Mouse (Mus musculus) mouse embryonic stem cell (cell line): ENCODE results near the gene Fam207a.

Source experiments
- in situ Hi-C, 2 experiments: fragments of 300-500 bp; cut with MboI; formaldehyde crosslinking; loops; 1 replicate in 1 of 2; 3 replicates in 1 of 2; pipeline ENCODE4 v1.14.3; 2019 to 2020; ENCODE audit warnings: low sequenced_read_pairs in 2 of 2, low pct_unique_long_range_greater_than_20kb in 1 of 2, mixed read lengths in 1 of 2; ENCODE audit not compliant: unreplicated experiment in 1 of 2

Fam207a gene

DNA sequence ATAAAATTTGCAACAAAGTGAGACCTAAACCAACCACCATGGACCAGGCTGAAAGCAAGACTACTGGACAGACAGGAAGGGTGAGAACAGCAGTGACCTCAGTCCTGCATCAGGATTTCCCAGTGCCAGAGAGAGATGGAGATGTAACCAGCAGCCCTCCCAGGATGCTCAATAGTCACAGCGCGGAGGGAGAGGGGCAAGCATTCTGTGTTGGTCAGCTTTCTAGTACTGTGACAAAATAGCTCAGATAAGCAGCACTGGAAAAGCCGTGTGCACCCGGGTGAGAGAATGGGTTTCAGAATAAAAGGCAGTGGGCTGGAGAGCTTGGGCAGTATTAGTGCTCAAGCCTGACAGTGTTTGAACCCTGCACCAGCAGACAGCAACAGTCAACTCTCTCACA, 7.8 kb downstream of the Fam207a start:
- in situ Hi-C loops: no loop called here

DNA sequence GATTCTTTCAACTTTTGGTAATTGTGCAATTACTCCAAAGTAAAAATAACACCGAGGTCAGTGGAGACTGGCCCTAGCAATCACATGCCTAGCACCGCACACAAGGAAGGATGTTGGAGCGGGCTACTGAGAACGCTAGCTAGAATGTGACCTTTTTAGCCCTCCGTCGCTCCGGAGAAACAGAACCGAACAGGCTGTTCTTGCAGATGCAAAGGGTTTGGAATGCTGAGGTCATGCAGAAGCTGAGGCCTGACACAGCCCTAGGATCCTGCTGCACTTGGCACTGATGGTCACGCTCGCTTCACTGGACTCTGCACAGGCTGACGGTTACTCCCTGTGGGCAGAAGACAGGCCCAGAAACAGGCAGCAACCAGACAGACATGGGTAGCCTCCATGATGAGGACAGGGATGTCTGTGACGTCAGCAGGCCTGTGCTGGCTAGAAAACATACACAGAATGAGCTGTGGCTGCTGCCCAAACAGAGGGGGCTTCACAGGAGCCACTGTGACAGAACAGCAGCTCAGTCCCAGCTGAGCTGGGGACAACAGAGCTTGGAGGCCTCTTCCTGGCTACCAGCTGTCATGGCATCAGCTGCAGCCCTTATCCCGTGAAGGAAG, 8.5 kb downstream of the Fam207a start:
- in situ Hi-C loops: no loop called here

- in situ Hi-C loops: no loop called here
Observed at GRCm38 (mm10) chr10:77506526-77506925, 9.1 kb downstream of the Fam207a start.

DNA sequence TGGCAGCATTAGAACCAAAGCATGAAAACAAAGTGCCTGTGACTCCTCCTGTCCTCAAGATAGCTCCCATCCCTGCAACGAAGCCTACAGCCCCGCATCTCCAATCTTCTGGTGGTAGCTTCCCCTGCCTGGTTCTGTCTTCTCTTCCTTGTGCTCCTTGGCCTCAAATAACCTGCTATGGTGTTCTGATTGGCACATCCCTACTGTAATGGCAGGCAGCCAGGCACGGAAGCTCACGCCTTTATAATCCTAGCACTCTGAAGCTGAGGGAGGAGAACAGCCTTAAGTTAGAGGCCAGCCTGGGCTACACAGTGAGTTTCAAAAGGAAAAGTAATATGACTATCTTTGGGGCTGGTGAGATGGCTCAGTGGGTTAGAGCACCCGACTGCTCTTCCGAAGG, 11.4 kb downstream of the Fam207a start:
- in situ Hi-C loops: no loop called here

DNA sequence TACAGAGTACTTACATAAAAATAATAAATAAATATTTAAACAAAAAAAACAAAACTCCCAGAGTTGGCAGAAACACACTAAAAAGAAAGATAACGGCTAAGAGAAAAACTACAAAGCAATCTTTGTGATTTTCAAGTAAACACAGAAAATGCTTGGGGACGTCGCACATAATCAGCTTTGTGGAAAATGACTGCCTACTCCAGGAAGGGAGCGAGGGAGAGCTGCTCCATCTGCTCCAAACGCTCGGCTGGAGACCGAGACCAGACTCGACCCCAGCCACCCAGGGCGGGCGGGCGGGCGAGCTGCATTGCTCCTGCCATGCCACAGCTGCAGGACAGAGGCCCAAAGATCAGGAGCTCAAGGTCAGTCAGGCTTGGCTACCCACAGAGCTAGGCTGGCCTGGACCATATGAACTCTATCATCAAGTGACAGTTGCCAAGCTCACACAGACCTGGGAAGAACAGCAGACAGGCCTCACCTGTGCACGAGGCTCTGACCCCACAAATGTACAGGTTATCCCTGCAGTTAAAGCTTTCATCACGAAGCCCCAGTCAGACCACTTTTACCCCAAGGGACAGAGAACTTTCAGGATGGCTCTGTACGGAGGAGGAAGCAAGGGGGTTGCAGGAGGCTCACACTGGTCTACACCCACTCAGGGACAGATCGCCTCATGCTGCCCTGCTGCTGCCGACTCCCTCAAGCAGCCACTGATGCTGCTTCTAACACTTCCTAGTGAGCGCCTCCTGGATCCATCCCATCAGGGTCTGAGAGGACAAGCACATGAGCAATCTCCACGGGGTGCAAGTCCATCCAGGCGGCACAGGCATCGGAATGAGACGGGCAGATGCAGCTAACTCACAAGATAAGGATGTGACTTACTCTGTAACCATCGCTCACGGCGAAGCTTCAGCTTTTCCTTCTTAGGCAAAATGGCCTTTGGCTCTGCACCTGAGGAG, 12.3 kb downstream of the Fam207a start:
- in situ Hi-C loops: no loop called here

GRCm38 (mm10) chr10:77500636-77501035, 14.9 kb downstream of the Fam207a start:
- in situ Hi-C loops: no loop called here

- in situ Hi-C loops: loop anchor here in 1 of 2 experiments (25.0 kb wide), 1 partner anchor 211 kb away; no protein-coding TSS in a partner anchor
Observed at GRCm38 (mm10) chr10:77498254-77498653, 17.3 kb downstream of the Fam207a start.

DNA sequence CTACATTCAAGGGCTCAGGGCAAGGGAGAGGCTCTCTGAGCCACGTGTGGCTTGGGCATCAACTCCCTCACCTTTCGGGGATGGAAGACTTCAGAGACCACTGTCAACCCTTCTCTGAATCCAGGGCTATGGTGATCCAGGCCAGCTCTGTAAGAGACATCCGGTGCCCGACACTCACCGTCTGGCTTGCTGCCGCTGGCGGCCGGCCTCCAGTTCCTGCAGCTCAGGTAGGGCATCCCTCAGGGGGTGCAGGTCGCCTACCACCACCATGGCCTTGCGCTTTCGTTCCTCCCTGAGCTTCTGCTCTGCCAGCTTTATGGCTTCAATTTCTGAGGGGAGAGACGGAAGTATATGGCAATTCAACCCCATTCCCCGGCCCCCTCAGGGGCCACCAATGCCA, 18.4 kb downstream of the Fam207a start:
- in situ Hi-C loops: loop anchor here in 1 of 2 experiments (25.0 kb wide), 1 partner anchor 210 kb away; no protein-coding TSS in a partner anchor

DNA sequence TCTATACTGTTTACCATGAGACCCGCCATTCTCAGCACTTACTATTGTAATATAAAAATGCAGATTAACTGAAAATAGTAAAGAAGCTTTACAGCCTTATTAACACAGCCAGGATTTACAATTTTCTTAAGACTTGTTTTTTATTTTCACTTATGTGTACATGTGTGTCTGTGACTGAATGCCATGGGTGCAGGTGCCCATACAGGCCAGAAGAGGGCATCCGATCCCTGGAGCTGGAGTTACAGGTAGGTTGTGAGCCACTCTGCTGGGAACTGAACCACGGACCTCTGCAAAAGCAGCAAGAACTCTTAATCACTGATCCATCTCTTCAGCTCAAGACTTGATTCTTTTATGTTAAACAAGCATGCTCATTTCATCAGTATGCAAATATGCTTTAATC, 22.7 kb downstream of the Fam207a start:
- in situ Hi-C loops: loop anchor here in 1 of 2 experiments (25.0 kb wide), 1 partner anchor 206 kb away; no protein-coding TSS in a partner anchor

GRCm38 (mm10) chr10:77491585-77491984, 24.0 kb downstream of the Fam207a start:
- in situ Hi-C loops: loop anchor here in 1 of 2 experiments (25.0 kb wide), 1 partner anchor 204 kb away; no protein-coding TSS in a partner anchor

- in situ Hi-C loops: loop anchor here in 1 of 2 experiments (25.0 kb wide), 1 partner anchor 201 kb away; no protein-coding TSS in a partner anchor
Observed at GRCm38 (mm10) chr10:77488168-77488567, 27.4 kb downstream of the Fam207a start.

- in situ Hi-C loops: loop anchor here in 1 of 2 experiments (25.0 kb wide), 1 partner anchor 198 kb away; no protein-coding TSS in a partner anchor
Observed at GRCm38 (mm10) chr10:77485786-77486185, 29.8 kb downstream of the Fam207a start.

DNA sequence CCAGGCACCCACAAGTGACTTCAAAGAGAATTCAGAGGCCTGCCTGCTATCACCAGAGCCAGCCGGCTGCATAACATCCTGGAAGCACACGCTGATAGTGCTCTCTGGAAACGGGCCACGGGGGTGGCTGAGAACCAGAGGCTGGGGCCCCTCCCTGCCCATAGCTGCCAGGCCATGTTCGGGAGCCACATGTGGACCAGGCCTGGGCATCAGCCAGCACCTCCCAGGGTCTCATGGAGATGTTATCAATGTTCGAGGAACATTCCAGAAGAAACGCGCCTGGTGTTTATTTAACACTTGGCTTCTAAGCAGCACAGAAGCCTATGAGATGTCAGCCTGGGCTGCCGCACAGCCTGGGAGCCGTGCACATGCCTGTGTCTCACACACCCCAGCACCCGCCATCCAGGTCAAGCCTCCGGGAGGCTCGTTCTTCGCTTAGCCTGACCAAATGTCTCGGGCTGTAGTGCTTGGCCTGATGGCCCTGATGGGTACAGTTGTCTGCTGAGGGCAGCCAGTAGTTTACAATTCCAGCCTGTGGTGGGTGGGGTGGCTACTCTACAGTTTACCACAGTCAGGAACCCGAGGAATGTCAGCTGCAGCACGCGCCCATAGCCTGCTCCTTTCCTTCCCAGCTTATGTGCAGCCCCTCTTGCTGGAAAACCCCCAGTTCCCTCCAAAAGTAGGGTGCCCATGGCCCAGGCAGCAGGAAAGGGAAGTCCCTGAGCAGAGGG, 31.2 kb downstream of the Fam207a start:
- in situ Hi-C loops: loop anchor here in 1 of 2 experiments (25.0 kb wide), 1 partner anchor 197 kb away; no protein-coding TSS in a partner anchor

- in situ Hi-C loops: loop anchor here in 1 of 2 experiments (25.0 kb wide), 1 partner anchor 195 kb away; no protein-coding TSS in a partner anchor
Observed at GRCm38 (mm10) chr10:77481814-77482213, 33.8 kb downstream of the Fam207a start.

GRCm38 (mm10) chr10:77479972-77480371, 35.6 kb downstream of the Fam207a start:
- in situ Hi-C loops: loop anchor here in 1 of 2 experiments (25.0 kb wide), 1 partner anchor 193 kb away; no protein-coding TSS in a partner anchor

DNA sequence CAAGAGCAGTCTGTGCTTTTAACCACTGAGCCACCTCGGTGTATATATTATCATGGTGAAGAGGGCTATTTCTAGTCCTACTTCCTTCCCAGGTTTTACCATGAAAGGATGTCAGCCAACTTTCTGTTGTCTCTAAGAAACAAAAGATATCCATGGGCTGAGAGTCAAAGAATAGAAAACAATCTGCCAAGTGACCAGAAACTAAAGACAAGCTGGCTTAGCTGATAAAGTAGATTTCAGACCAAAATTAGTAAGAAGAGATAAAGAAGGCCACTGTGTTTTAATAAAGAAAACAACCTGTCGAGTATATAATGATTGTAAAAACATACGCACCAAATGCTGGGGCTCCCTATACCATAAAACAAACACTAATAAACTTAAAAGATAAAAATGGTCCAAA, 38.7 kb downstream of the Fam207a start:
- in situ Hi-C loops: loop anchor here in 1 of 2 experiments (25.0 kb wide), 1 partner anchor 190 kb away; no protein-coding TSS in a partner anchor

- in situ Hi-C loops: no loop called here
Observed at GRCm38 (mm10) chr10:77472188-77472587, 43.4 kb downstream of the Fam207a start.

GRCm38 (mm10) chr10:77471512-77471911, 44.1 kb downstream of the Fam207a start:
- in situ Hi-C loops: no loop called here
